In the genomic region with DNA sequence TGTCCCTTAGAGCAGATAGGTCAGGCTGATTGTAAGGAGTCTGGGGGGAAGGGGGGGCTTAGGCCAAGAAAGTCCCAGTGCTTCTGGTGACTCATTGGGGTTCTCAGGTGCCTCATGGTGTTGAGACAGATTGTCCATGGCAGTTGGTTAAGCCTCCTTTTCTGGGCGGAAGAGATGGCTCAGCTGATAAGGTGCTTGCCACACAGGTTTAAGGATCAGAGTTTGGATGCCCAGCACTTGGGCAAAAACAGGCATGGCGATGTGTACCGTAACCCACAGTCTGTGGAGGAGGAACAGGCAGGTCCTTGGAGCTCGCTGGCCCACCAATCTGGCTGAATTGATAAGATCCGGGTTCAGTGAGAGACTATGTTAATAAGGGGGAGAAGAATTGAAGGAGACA, we compare ENCODE assay signal across 16 mouse cellular contexts. TPM values are rescaled to one million over a fixed set of nuclear protein-coding genes. Genes with fewer than 3 reads are reported as not detected.
"Had no signal": no experiment of that assay in that cellular context is flagged by ENCODE, and none has a peak within 500 bp of the region (broad histone marks: within the 10 kb centered on the region; RNA-seq: fewer than 3 reads in every experiment).

No protein-coding gene starts in this region.

- ATAC-seq: liver, embryonic 12.5 days; midbrain, embryonic 16.5 days had no signal

- DNase-seq: lung, adult 18-20 months; lung, embryonic 14.5 days; lung, postnatal 14 days; lung, postnatal 36 days; midbrain, embryonic 14.5 days; right cerebral cortex, postnatal 14 days; thymus, adult 18-20 months; thymus, postnatal 14 days; thymus, postnatal 36 days had no signal

RNA-seq across cellular contexts. Expression of a gene that starts 15.4 kb away (rescaled TPM):
- total RNA-seq: megakaryocyte, adult 5-6 weeks; monocyte, adult 5-6 weeks; neutrophil, adult 5-6 weeks had no signal
- polyA plus RNA-seq: macrophage; midbrain, embryonic 10.5 days; midbrain, embryonic 16.5 days had no signal

RNA-seq across cellular contexts. Expression of a gene that starts 22.7 kb away (rescaled TPM):
- total RNA-seq: monocyte, adult 5-6 weeks had no signal
